Mouse (Mus musculus): ENCODE results near the gene Ugt1a7c.

GRCm38 (mm10) chr1:88259643-88260024 is 164.8 kb downstream of the Ugt1a7c start:
- TF ChIP-seq CTCF (conservative IDR thresholded peaks at IDR 0.05; ENCODE audit: insufficient read depth, insufficient read length, low read depth, low read length) (no peak), POLR2A (IDR thresholded peaks at IDR 0.05; ENCODE audit: low read depth, low read length) (no peak)
